Mouse (Mus musculus) adrenal gland, postnatal 14 days (tissue): Measurements from ENCODE around the gene Gm21915. TPM values are rescaled to one million over a fixed set of nuclear protein-coding genes. Genes with fewer than 3 reads are reported as not detected.
A peak's percentile ranks its signal among the peaks of the same experiment; 100 is the strongest.

Source experiments
- DNase-seq: peaks from one replicate; pipeline ENCODE4 v3.0.0; 2021; ENCODE audit warnings: mixed read lengths
- total RNA-seq: library from RNA; stranded (reverse); gene quantifications from 2 replicates; pipeline ENCODE4 v1.2.3, GENCODE M21; 2021

The Gm21915 gene
- total RNA-seq, 1 experiment from 2014 or later = not detected

DNA sequence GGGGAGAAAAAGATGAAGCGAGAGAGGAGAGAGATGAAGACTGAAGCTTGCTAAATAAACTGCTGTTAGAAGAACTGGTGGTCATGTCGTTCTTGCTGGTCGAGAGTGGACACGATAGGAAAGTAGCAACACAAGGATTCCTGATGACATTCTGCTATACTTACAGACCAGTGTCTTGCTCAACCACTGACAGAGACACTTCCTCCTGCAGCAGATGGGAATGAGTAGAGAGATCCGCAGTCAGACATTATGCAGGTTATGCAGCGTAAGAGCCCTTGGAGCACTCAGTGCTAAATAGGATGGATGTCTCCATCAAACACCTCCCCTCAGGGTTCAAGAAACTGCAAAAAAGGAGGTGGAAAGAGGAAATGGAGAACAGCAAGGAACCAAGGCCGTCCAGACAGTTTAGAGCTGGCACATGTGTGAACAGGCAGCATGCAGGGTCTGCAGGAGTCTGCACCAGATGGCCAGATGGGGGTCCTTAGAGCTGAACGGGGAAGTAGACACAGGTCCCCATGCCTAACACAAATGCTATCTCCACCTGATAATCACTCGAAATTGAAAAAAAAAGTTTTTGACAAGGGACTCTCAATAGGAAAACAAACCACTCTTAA is 4.1 kb upstream of the Gm21915 start:
- DNase-seq = no peak

GRCm38 (mm10) chr9:40671323-40671930 is 1.0 kb downstream of the Gm21915 start:
- DNase-seq = no peak

GRCm38 (mm10) chr9:40675203-40675958 is 5.0 kb downstream of the Gm21915 start:
- no peak for DNase-seq

- DNase-seq = no peak
These were observed 8.2 kb downstream of the Gm21915 start for GRCm38 (mm10) chr9:40678653-40679052.

- DNase-seq = peak; percentile 27
These were observed 15.5 kb downstream of the Gm21915 start, which contains the start of gene Clmp for GRCm38 (mm10) chr9:40685801-40686420. Gene Clmp (plus strand): TSS chr9:40685962.

- no peak for DNase-seq
These were observed 16.0 kb downstream of the Gm21915 start for GRCm38 (mm10) chr9:40686421-40686899.

DNA sequence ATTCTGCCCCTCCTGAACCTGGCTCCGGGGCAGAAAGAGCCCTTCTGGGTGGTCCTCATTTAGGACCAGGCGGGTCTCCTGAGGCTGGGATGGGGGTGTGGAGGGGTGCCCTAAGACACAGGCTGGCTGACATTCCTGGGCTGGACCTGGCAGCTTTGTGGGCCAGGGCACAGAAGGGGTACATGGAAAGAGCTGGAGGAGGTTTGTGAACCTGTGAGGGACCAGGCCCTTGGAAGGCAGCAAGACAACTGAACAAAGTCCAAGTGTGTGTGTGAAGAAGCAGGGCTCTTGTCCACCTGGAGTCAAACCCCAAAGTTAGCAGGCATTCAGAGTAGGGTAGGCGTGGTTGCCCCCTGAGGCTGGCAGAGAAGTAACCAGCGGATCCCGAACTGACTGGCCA is 16.6 kb downstream of the Gm21915 start:
- DNase-seq = no peak

- no peak for DNase-seq
These were observed 17.1 kb downstream of the Gm21915 start for GRCm38 (mm10) chr9:40687553-40687952.

- DNase-seq = peak; percentile 33
These were observed 20.1 kb downstream of the Gm21915 start for GRCm38 (mm10) chr9:40690511-40690910.

DNA sequence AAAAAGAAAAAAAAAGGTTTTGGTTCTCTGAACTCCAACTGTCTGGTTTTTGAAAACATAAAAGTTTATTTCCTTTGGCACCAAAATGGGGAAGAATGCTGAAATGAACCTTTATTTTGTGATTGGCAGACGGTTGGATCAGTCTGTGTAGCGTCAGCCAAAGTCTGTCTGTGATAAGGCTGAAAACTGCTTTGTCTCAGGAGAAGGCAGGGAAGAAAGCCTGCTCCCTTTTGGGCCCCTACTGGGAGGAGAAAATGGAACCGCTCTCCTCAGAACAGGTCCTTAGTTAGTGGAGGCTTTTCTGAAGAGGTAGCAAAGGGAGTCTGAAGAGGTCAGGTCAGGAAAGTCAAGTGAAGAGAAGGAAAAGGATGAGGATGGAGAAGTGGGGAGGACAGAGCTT is 22.6 kb downstream of the Gm21915 start:
- DNase-seq = no peak

GRCm38 (mm10) chr9:40693768-40694167 is 23.4 kb downstream of the Gm21915 start:
- peak; percentile 84 for DNase-seq

- DNase-seq = no peak
These were observed 23.9 kb downstream of the Gm21915 start for GRCm38 (mm10) chr9:40694284-40694683.

DNA sequence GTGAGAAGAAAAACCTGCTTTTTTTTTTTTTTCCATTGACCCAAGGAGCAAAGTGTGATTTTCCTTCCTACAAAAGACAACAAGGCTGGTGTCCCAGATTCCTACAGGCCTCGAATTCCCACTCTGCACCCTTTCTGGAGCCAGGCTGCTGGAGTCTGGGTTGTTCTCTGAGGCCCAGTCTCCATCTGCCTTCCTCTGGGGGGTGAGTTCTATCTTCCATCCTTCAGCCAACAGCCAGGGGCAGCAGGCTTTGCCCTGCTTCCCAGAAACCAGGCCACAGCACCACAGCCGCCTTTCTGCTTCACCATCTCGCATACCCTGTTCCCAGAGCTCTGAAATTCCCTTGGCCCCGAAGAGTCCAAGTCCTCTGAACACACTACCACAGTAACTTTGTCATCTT is 25.7 kb downstream of the Gm21915 start:
- DNase-seq = no peak

- no peak for DNase-seq
These were observed 28.8 kb downstream of the Gm21915 start for GRCm38 (mm10) chr9:40699194-40699593.

GRCm38 (mm10) chr9:40700253-40700652 is 29.8 kb downstream of the Gm21915 start:
- no peak for DNase-seq

GRCm38 (mm10) chr9:40704364-40705276 is 34.2 kb downstream of the Gm21915 start:
- DNase-seq = no peak

DNA sequence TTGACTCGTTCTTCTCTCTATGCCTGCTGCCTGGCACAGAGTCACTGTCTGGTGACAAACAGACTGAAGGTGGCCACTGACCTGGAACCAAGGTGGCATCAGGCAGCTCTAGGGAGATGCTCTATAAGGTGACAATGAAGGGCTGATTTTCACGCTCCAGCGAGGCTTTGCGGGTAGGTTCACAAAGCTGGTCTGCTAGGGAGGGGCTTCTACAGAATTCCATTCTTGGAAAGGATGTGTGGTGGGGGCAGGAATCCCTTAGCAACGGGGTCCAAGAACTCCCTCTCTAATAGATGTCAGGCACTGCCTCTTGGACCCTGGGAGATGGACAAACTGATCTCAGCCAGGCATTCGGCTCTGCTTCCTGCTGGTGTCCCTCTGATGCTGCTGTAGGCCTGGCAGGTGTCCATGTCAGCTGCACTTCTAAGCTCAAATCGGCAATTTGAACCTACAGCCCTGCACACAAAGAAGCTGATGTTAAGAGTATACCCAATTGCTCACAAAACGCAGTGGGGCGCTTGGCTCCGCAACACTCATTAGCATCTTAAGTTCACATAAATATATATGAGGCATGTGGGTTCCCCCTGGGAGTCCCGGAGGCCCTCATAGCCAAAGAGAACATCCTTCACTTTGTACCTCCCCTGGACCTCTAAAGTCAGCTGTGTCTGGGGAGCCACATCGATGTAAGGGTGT is 38.2 kb downstream of the Gm21915 start:
- no peak for DNase-seq

DNA sequence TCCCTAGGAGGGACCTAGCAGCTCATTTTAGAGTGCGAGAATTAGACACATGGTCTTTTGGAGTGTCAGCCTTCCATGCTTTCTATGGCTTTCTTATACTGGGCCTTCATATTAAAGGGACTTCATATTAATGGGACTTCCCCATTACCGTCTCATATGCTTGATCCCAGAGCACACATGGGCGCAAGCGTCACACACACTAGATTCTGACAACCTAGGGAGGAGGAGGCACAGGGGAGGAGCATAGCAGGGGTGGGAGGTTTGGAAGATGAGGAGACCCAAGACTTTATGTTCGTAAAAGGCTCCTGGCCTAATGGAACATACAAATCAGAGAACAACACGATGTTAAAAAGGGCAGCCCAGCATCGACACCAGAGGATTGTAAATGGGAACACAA is 38.7 kb downstream of the Gm21915 start:
- DNase-seq = no peak

GRCm38 (mm10) chr9:40709587-40709986 is 39.2 kb downstream of the Gm21915 start:
- DNase-seq = no peak

DNA sequence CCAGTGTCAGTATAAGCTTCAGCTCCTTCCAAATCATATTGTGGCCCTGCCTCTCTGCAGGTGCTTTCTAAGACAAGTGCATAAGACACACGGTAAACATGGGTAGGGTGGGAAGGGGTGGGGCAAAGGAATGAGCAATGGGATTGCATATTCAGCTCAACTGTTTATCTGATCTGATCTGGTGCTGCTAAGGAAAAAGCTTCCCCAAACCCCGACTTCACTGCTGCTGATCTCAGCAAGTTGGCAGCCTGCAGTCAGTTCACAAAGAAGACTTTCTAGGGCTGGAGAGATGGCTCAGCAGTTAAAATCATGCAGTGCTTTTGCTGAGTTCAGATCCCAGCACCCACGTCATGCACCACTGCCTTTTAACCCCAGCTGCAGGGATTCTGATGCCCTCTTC is 39.6 kb downstream of the Gm21915 start:
- DNase-seq = no peak

DNA sequence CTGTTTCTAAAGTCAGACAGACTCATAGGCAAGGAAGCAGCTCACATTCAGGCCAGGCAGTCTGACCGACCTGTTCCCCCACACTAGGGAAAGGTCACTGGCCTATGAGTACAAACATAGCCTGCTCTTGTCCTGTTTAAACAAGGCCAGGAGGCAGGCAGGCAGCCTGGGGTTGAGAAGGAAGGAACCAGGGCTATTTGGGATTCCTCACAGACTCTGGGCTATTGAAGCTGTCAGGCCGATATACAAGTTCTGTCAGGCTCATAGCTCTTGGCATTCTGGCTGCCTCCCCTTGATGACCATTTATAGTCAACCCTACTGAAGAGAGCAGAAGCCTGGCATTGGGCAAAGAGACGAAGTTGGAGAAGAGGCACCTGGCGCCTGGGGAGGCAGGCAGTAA is 41.2 kb downstream of the Gm21915 start:
- DNase-seq = no peak
